Comparison of ENCODE assay signal across 9 mouse cellular contexts in the genomic region with DNA sequence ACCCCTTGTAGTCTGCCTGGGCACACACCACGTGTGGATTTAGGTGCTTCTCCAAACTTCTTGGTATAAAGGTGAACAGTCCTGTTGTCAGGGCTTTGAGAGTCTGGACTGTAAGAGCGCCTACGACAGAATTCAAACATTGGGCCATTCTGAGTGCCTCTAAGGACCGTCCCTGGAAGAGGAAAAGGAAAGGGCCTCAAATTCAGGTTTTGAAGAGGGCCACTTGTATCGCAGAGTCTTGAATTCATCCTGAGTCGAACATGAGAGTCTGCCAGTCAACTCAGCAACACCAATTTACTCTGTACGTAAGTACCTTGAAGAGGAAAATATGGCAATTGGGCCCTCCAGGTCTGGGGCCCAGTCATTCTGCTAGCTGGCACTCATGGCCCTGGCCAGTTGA.
"Had no signal": no experiment of that assay in that cellular context is flagged by ENCODE, and none has a peak within 500 bp of the region (broad histone marks: within the 10 kb centered on the region; RNA-seq: fewer than 3 reads in every experiment).

No protein-coding gene starts in this region.

- H3K9ac ChIP-seq: kidney, embryonic 15.5 days; limb, embryonic 15.5 days; liver, embryonic 12.5 days; midbrain, embryonic 13.5 days had no signal

- H3K27ac ChIP-seq: kidney, embryonic 15.5 days; limb, embryonic 15.5 days; liver, embryonic 12.5 days; midbrain, embryonic 13.5 days; stomach, postnatal 0 days had no signal

- ATAC-seq: intestine, embryonic 16.5 days; midbrain, embryonic 13.5 days had no signal

- H3K36me3 ChIP-seq: kidney, embryonic 15.5 days; limb, embryonic 15.5 days; liver, embryonic 12.5 days; midbrain, embryonic 13.5 days had no signal

- DNase-seq: kidney, adult 2 months; kidney, postnatal 14 days; thymus, postnatal 14 days had no signal

- H3K4me1 ChIP-seq: kidney, embryonic 15.5 days; limb, embryonic 15.5 days; midbrain, embryonic 13.5 days had no signal

- H3K9me3 ChIP-seq: kidney, embryonic 15.5 days; limb, embryonic 15.5 days; liver, embryonic 12.5 days; midbrain, embryonic 13.5 days had no signal

- H3K4me2 ChIP-seq: kidney, embryonic 15.5 days; limb, embryonic 15.5 days; liver, embryonic 12.5 days; midbrain, embryonic 13.5 days had no signal

- H3K27me3 ChIP-seq: limb, embryonic 15.5 days; midbrain, embryonic 13.5 days had no signal

- H3K4me3 ChIP-seq: kidney, embryonic 15.5 days; limb, embryonic 15.5 days; liver, embryonic 12.5 days; midbrain, embryonic 13.5 days had no signal
